Mouse (Mus musculus): ENCODE data around the gene E2f1. TPM values are rescaled to one million over a fixed set of nuclear protein-coding genes. Genes with fewer than 3 reads are reported as not detected.

The E2f1 gene
- polyA plus RNA-seq, 1 experiment from 2014 or later = 22.6 TPM

GRCm38 (mm10) chr2:154548688-154549087 lies 21.0 kb downstream of the E2f1 start:
- Histone ChIP-seq H3K27me3 (peaks cover 35% of the 10 kb centered on the region), H3K9me3 (no peaks in the 10 kb centered on the region), H3K4me1 (peaks cover 32% of the 10 kb centered on the region), H3K4me3 (no peak overlapping the region), H3K36me3 (no peaks in the 10 kb centered on the region), H3K9ac (no peak overlapping the region), H3K4me2 (no peak overlapping the region), H3K27ac (no peak overlapping the region)
- ATAC-seq (ENCODE audit: insufficient number of reproducible peaks, insufficient read depth, low FRiP score, low TSS enrichment, low read depth) = no peak
- WGBS = 50% methylated on average over 3 of the region's 3 CpGs

DNA sequence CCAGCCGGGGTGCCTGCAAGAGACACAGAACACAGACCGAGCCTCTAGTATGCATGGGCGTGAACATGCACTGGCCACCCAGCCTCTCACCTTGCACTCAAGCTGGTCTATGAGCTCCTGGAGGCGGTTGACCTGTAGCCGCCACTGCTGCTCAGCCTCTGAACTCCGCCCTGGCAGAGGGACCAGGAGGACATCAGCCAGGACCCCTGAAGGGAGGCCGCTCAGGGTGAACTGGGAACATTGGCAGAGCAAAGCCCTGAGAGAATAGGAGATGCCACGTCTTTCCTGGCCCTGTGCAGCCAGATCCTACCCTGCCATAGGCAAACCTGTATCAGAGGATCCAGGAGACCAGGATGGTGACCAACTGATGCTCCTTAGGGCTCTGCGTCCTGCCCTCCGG lies 23.0 kb downstream of the E2f1 start, which contains the start of gene 1700003F12Rik:
TSS of gene 1700003F12Rik (plus strand) at position 375 of the 400 bp plus-strand sequence.
- Histone ChIP-seq H3K27ac (no peak within 1 kb of the TSS), H3K4me2 (no peak within 1 kb of the TSS), H3K9ac (no peak within 1 kb of the TSS), H3K9me3 (no peaks in the 10 kb centered on the region), H3K36me3 (0 out of 2 replicates have a peak, but pooled peaks cover under 1% of the 10 kb centered on the region), H3K4me3 (no peak within 1 kb of the TSS), H3K4me1 (peaks cover 20% of the 10 kb centered on the region), H3K27me3 (peaks cover 20% of the 10 kb centered on the region)
- no peak for ATAC-seq (ENCODE audit: insufficient number of reproducible peaks, insufficient read depth, low FRiP score, low TSS enrichment, low read depth)
- 93% methylated on average over 10 of the region's 10 CpGs for WGBS

DNA sequence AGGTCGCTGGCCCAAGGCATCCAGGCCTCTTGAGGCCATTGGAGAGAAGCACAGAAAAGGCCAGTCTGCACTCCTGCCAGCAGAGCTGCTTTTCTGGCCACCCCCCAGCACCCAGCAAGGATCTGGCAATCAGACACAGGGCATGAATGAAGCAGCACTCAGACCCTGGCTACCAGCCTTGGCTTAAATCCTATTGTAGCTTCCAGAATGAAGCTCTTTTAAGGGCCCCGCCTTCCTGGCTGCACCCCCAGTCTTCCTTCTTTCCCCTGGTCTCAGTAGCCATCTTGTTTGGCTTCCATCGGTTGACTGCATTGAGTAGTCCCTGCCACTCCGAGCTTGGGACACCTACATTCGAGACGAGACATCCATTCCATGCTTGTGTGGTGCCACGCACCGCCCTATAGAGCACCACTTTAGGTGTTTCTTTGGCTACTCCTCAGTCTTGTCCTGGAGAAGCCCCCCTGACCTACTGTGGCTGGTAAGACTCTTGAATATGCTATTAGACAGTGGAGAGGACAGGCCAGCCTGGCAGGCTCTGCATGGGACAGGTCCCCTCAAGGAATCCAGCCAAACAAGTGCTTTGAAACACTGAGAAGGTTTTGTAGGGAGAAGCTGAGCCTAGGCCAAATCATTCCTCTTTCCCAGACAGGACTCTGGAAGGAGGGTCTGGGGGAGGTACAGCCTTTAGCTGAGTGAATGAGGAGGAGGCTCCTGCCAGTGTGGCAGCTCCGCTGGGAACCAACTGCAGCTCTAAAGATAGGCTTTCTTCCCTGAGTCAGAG lies 25.9 kb downstream of the E2f1 start:
- Histone ChIP-seq H3K36me3 (peaks cover 15% of the 10 kb centered on the region), H3K27ac (no peak overlapping the region), H3K4me3 (no peak overlapping the region), H3K9ac (no peak overlapping the region), H3K9me3 (no peaks in the 10 kb centered on the region), H3K4me2 (no peak overlapping the region), H3K27me3 (no peaks in the 10 kb centered on the region), H3K4me1 (peaks cover 3% of the 10 kb centered on the region)
- no peak for ATAC-seq (ENCODE audit: insufficient number of reproducible peaks, insufficient read depth, low FRiP score, low TSS enrichment, low read depth)
- 89% methylated on average over 9 of the region's 9 CpGs for WGBS

- 82% methylated on average over 2 of the region's 2 CpGs for WGBS
- peaks cover 32% of the 10 kb centered on the region for H3K36me3 ChIP-seq
- no peak overlapping the region for H3K4me3 ChIP-seq
- H3K9me3 ChIP-seq = no peaks in the 10 kb centered on the region
- no peak for ATAC-seq (ENCODE audit: insufficient number of reproducible peaks, insufficient read depth, low FRiP score, low TSS enrichment, low read depth)
- no peak overlapping the region for H3K27ac ChIP-seq
- no peaks in the 10 kb centered on the region for H3K4me1 ChIP-seq
- H3K4me2 ChIP-seq = no peak overlapping the region
- no peaks in the 10 kb centered on the region for H3K27me3 ChIP-seq
- H3K9ac ChIP-seq = no peak overlapping the region
Observed at GRCm38 (mm10) chr2:154541630-154542029, 28.1 kb downstream of the E2f1 start.

GRCm38 (mm10) chr2:154539720-154540119 lies 30.0 kb downstream of the E2f1 start:
- Histone ChIP-seq H3K36me3 (peaks cover 50% of the 10 kb centered on the region), H3K27ac (no peak overlapping the region), H3K9me3 (no peaks in the 10 kb centered on the region), H3K4me2 (no peak overlapping the region), H3K4me3 (no peak overlapping the region), H3K4me1 (no peaks in the 10 kb centered on the region), H3K9ac (no peak overlapping the region), H3K27me3 (no peaks in the 10 kb centered on the region)
- ATAC-seq (ENCODE audit: insufficient number of reproducible peaks, insufficient read depth, low FRiP score, low TSS enrichment, low read depth) = no peak
- 79% methylated on average over 3 of the region's 3 CpGs for WGBS

GRCm38 (mm10) chr2:154538710-154539109 lies 31.0 kb downstream of the E2f1 start:
- no peaks in the 10 kb centered on the region for H3K4me1 ChIP-seq
- H3K27ac ChIP-seq = no peak overlapping the region
- WGBS = 73% methylated on average over 3 of the region's 3 CpGs
- H3K36me3 ChIP-seq = peaks cover 60% of the 10 kb centered on the region
- no peak for ATAC-seq (ENCODE audit: insufficient number of reproducible peaks, insufficient read depth, low FRiP score, low TSS enrichment, low read depth)
- no peaks in the 10 kb centered on the region for H3K27me3 ChIP-seq
- no peak overlapping the region for H3K4me3 ChIP-seq
- no peak overlapping the region for H3K4me2 ChIP-seq
- no peak overlapping the region for H3K9ac ChIP-seq
- H3K9me3 ChIP-seq = no peaks in the 10 kb centered on the region

DNA sequence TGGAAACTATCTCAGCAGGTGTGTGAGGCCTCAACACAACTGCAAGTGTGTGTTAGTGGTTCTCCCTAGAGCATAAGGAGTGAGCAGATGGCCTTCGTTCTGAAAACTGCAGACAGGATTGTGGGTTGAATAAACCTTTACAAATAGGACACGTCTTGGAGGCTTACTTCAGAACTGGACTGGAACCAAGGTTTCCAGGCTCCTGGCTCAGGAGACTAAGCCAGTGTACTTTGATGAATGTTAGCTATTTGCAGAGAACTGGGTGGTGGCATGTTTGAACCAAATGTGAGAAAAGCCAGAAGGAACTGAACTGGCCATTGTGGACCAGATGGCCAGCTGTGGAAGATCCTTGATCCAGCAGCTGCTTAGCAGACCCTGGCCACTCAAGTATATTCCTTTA lies 31.4 kb downstream of the E2f1 start:
- H3K9ac ChIP-seq = no peak overlapping the region
- H3K27me3 ChIP-seq = no peaks in the 10 kb centered on the region
- H3K4me1 ChIP-seq = no peaks in the 10 kb centered on the region
- H3K36me3 ChIP-seq = peaks cover 64% of the 10 kb centered on the region
- ATAC-seq (ENCODE audit: insufficient number of reproducible peaks, insufficient read depth, low FRiP score, low TSS enrichment, low read depth) = no peak
- H3K9me3 ChIP-seq = no peaks in the 10 kb centered on the region
- H3K27ac ChIP-seq = no peak overlapping the region
- no peak overlapping the region for H3K4me2 ChIP-seq
- WGBS = 71% methylated on average over 2 of the region's 2 CpGs
- no peak overlapping the region for H3K4me3 ChIP-seq

GRCm38 (mm10) chr2:154534704-154535270 lies 34.9 kb downstream of the E2f1 start:
- ATAC-seq (ENCODE audit: insufficient number of reproducible peaks, insufficient read depth, low FRiP score, low TSS enrichment, low read depth) = no peak
- H3K27ac ChIP-seq = no peak overlapping the region
- H3K27me3 ChIP-seq = no peaks in the 10 kb centered on the region
- no peaks in the 10 kb centered on the region for H3K9me3 ChIP-seq
- no peak overlapping the region for H3K4me3 ChIP-seq
- H3K4me1 ChIP-seq = no peaks in the 10 kb centered on the region
- no peak overlapping the region for H3K4me2 ChIP-seq
- 93% methylated on average over 12 of the region's 12 CpGs for WGBS
- H3K36me3 ChIP-seq = peaks cover 78% of the 10 kb centered on the region
- no peak overlapping the region for H3K9ac ChIP-seq

DNA sequence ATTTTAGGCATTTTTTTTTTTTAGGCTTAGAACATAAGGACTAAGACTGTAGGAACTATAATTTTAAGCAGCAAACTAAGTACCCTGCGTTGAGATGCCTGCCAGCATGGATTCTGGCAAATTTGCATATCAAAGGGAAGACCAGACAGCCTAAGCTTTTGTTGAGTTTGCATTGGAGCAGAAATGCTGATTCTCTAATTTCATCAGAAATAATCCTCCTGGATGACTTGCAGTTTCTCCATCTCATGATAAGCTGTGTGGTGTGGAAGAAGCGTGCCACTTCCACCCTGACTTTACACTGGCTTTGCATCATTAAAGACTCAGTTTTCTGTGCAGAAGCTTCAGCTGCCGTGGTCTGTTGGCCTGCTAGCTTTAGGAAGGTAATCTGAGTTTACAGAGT lies 36.8 kb downstream of the E2f1 start:
- H3K9me3 ChIP-seq = no peaks in the 10 kb centered on the region
- H3K9ac ChIP-seq = no peak overlapping the region
- H3K4me3 ChIP-seq = no peak overlapping the region
- no peak overlapping the region for H3K4me2 ChIP-seq
- 71% methylated on average over 3 of the region's 3 CpGs for WGBS
- H3K27ac ChIP-seq = no peak overlapping the region
- no peak for ATAC-seq (ENCODE audit: insufficient number of reproducible peaks, insufficient read depth, low FRiP score, low TSS enrichment, low read depth)
- no peaks in the 10 kb centered on the region for H3K4me1 ChIP-seq
- no peaks in the 10 kb centered on the region for H3K27me3 ChIP-seq
- H3K36me3 ChIP-seq = peaks cover 84% of the 10 kb centered on the region

- 74% methylated on average over 3 of the region's 3 CpGs for WGBS
Observed at GRCm38 (mm10) chr2:154526531-154526930, 43.2 kb downstream of the E2f1 start.

GRCm38 (mm10) chr2:154525285-154525684 lies 44.4 kb downstream of the E2f1 start:
- H3K9ac ChIP-seq = no peak overlapping the region
- WGBS = 93% methylated on average over 2 of the region's 2 CpGs
- peaks cover 79% of the 10 kb centered on the region for H3K36me3 ChIP-seq

More at GRCm38 (mm10) chr2:154526531-154526930, 43.2 kb downstream of the E2f1 start:
- Histone ChIP-seq H3K27ac (no peak overlapping the region), H3K9ac (no peak overlapping the region), H3K4me2 (no peak overlapping the region), H3K4me3 (no peak overlapping the region), H3K27me3 (no peaks in the 10 kb centered on the region), H3K9me3 (no peaks in the 10 kb centered on the region), H3K4me1 (no peaks in the 10 kb centered on the region), H3K36me3 (peaks cover 81% of the 10 kb centered on the region)
- ATAC-seq (ENCODE audit: insufficient number of reproducible peaks, insufficient read depth, low FRiP score, low TSS enrichment, low read depth) = no peak

DNA sequence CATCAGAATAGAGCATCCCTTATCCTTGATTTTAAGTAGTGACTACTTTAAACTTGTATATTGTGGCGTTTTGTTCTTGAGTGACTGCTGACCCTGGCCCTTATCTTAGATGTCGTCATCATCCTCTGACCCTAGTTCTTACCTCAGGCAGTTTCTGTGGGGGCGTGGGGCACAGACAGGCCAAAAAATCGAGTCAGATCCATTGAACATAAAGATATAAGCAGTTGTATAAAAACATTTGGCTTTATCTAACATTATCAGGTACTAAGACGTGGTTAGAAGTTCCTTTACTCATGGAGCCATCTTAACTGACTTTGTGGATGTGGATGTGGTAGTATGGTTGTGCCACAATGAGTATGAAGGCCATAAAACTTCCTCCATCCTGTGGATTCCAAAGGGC lies 47.4 kb downstream of the E2f1 start:
- no peaks in the 10 kb centered on the region for H3K4me1 ChIP-seq
- no peaks in the 10 kb centered on the region for H3K27me3 ChIP-seq
- no peaks in the 10 kb centered on the region for H3K9me3 ChIP-seq
- no peak overlapping the region for H3K4me2 ChIP-seq
- H3K36me3 ChIP-seq = peaks cover 76% of the 10 kb centered on the region
- H3K9ac ChIP-seq = no peak overlapping the region
- 93% methylated on average over 5 of the region's 5 CpGs for WGBS
- H3K27ac ChIP-seq = no peak overlapping the region
- no peak overlapping the region for H3K4me3 ChIP-seq
- ATAC-seq (ENCODE audit: insufficient number of reproducible peaks, insufficient read depth, low FRiP score, low TSS enrichment, low read depth) = no peak

More at GRCm38 (mm10) chr2:154525285-154525684, 44.4 kb downstream of the E2f1 start:
- H3K27me3 ChIP-seq = no peaks in the 10 kb centered on the region
- H3K9me3 ChIP-seq = no peaks in the 10 kb centered on the region
- H3K4me3 ChIP-seq = no peak overlapping the region
- no peak overlapping the region for H3K27ac ChIP-seq
- no peak overlapping the region for H3K4me2 ChIP-seq
- no peaks in the 10 kb centered on the region for H3K4me1 ChIP-seq
- no peak for ATAC-seq (ENCODE audit: insufficient number of reproducible peaks, insufficient read depth, low FRiP score, low TSS enrichment, low read depth)
